Mouse (Mus musculus) forebrain, embryonic 14.5 days (tissue): Measurements from ENCODE around the gene Il12rb1. TPM values are rescaled to one million over a fixed set of nuclear protein-coding genes. Genes with fewer than 3 reads are reported as not detected.

ENCODE experiments used
- ATAC-seq: fragments of 200-750 bp; cut with Nextera tagmentation; 2 replicates; pipeline ENCODE4 v1.8.0; 2017; ENCODE audit warnings: mild to moderate bottlenecking, moderate library complexity
- DNase-seq: peaks from one replicate; pipeline ENCODE4 v3.0.0-alpha.2; 2015; ENCODE audit warnings: low spot score
- H3K27ac ChIP-seq: fragments of 300-500 bp; sonication (generic); 2 replicates; pipeline ENCODE4 v1.5.1; 2014; ENCODE audit warnings: low read depth, mild to moderate bottlenecking, control low read depth, low read length, moderate library complexity
- H3K27me3 ChIP-seq: fragments of 300-500 bp; sonication (generic); replicated peaks from 2 replicates; pipeline ENCODE4 v1.6.1; 2014; ENCODE audit warnings: low read length, control low read depth, mixed read lengths; ENCODE audit not compliant: control insufficient read depth, insufficient read depth
- H3K36me3 ChIP-seq: fragments of 300-500 bp; sonication (generic); 2 replicates; pipeline ENCODE4 v1.6.1; 2014; ENCODE audit warnings: low read length, control low read depth; ENCODE audit not compliant: control insufficient read depth, insufficient read depth
- H3K4me1 ChIP-seq: fragments of 300-500 bp; sonication (generic); 2 replicates; pipeline ENCODE4 v1.6.1; 2014; ENCODE audit warnings: antibody characterized with exemption, low read length, control low read depth; ENCODE audit not compliant: control insufficient read depth, insufficient read depth
- H3K4me2 ChIP-seq: fragments of 300-500 bp; sonication (generic); 2 replicates; pipeline ENCODE4 v1.6.1; 2014; ENCODE audit warnings: mild to moderate bottlenecking, control low read depth, low read length
- H3K4me3 ChIP-seq: fragments of 300-500 bp; sonication (generic); 2 replicates; pipeline ENCODE4 v1.5.1; 2014; ENCODE audit warnings: low read depth, low read length, control low read depth
- H3K9ac ChIP-seq: fragments of 300-500 bp; sonication (generic); 2 replicates; pipeline ENCODE4 v1.6.1; 2014; ENCODE audit warnings: mild to moderate bottlenecking, low read length, control low read depth, moderate library complexity
- H3K9me3 ChIP-seq: fragments of 300-500 bp; sonication (generic); replicated peaks from 2 replicates; pipeline ENCODE4 v1.6.1; 2016; ENCODE audit warnings: low read length, control low read depth, mixed read lengths; ENCODE audit not compliant: control insufficient read depth
- WGBS: fragments of 180-500 bp; shearing (Covaris S2); extraction: QIAGEN DNeasy Blood & Tissue Kit; methylation state at CpG from one replicate; pipeline ENCODE4 v1.1.7; 2014; 5-methylcytosine and 5-hydroxymethylcytosine counted together
- polyA plus RNA-seq: library from polyadenylated mRNA; unstranded; fragments of >200 nt; fragmentation: Nextera tagmentation; extraction: Ambion mirVana; gene quantifications from 2 replicates; pipeline ENCODE4 v1.2.1, GENCODE M21; 2014

Il12rb1 gene
- polyA plus RNA-seq, 1 experiment from 2014 or later: not detected

GRCm38 (mm10) chr8:70776496-70777444, 31.5 kb upstream of the Il12rb1 start, which contains the start of gene Pik3r2:
Pik3r2 (minus strand) TSS chr8:70776713.
- Histone ChIP-seq H3K27me3 (no peaks in the 10 kb centered on the region), H3K36me3 (peaks cover 65% of the 10 kb centered on the region), H3K4me1 (peaks cover 35% of the 10 kb centered on the region), H3K4me3 (peak within 1 kb of the TSS; percentile 86), H3K9ac (peak within 1 kb of the TSS; percentile 98), H3K9me3 (no peaks in the 10 kb centered on the region), H3K4me2 (peak within 1 kb of the TSS; percentile 74), H3K27ac (peak within 1 kb of the TSS; percentile 96)
- WGBS: under 1% methylated on average over 93 of the region's 94 CpGs
- DNase-seq (peak; percentile 99), ATAC-seq (peak; percentile 95)

DNA sequence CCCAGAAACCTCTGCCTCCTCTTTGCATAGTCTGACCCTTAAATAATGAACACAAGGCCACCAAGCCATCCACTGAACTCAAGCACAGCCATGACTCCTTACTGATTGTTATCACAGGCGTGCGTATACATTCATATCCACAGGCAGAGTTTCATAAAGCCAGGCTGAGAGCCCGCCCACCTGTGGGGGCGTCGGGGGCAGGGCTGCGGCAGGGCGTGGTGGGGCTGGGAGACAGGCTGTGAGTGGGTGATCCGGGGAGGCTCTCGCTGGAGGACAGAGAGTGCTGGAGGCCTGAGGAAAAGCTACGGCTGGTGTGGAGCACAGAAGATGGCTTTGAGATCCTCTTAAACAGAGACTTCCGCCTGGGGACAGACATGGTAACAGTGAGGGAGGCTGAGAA, 28.2 kb upstream of the Il12rb1 start:
- Histone ChIP-seq H3K9me3 (no peaks in the 10 kb centered on the region), H3K27me3 (no peaks in the 10 kb centered on the region), H3K9ac (no peak overlapping the region), H3K4me2 (no peak overlapping the region), H3K4me3 (no peak overlapping the region), H3K36me3 (peaks cover 63% of the 10 kb centered on the region), H3K4me1 (peaks cover 16% of the 10 kb centered on the region), H3K27ac (no peak overlapping the region)
- DNase-seq (no peak), ATAC-seq (no peak)
- WGBS: 87% methylated on average over 11 of the region's 11 CpGs

DNA sequence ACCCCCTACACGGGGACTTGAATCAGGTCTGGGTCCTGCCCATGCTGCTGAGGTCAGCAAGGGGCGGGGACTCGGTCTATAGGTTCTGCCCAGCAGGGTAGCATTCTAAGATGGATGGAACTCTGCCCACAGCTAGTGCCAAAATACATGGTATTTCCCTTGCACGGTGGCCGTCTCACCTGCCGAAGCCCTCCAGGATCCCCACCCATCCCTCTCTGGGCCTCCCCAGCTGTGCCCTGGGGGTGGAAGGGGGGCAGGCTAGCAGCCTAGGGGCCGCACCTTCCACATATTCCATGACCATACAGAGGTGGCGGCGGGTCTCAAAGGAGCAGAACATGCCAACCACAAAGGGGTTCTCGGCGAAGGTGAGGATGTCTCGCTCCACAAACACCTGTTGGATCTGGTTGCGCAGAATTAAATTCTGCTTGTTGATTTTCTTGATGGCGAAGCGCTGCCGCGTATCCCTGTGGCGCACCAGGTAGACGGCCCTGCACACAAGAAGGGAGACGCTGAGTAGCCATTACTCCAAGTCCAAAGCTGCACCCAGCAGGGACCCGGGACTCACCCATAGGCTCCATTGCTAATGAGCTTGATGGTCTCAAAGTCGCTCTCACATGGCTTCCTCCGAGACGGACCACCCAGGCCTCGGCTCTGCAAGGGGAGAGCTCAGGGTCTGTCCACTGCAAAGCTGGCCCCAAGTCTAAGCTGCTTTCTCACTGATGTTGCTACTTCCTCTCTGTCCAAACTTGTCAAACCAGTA, 21.8 kb upstream of the Il12rb1 start:
- no peak overlapping the region for H3K9ac ChIP-seq
- peaks cover 7% of the 10 kb centered on the region for H3K4me1 ChIP-seq
- H3K9me3 ChIP-seq: no peaks in the 10 kb centered on the region
- no peak overlapping the region for H3K27ac ChIP-seq
- WGBS: 85% methylated on average over 25 of the region's 25 CpGs
- H3K4me2 ChIP-seq: no peak overlapping the region
- DNase-seq: no peak
- H3K27me3 ChIP-seq: no peaks in the 10 kb centered on the region
- no peak for ATAC-seq
- no peak overlapping the region for H3K4me3 ChIP-seq
- peaks cover 74% of the 10 kb centered on the region for H3K36me3 ChIP-seq

GRCm38 (mm10) chr8:70787051-70787445, 21.2 kb upstream of the Il12rb1 start:
- Histone ChIP-seq H3K9ac (no peak overlapping the region), H3K27ac (no peak overlapping the region), H3K9me3 (no peaks in the 10 kb centered on the region), H3K27me3 (no peaks in the 10 kb centered on the region), H3K4me2 (no peak overlapping the region), H3K4me1 (peaks cover 9% of the 10 kb centered on the region), H3K36me3 (peaks cover 68% of the 10 kb centered on the region), H3K4me3 (no peak overlapping the region)
- 94% methylated on average over 3 of the region's 3 CpGs for WGBS
- ATAC-seq (no peak), DNase-seq (no peak)

- Histone ChIP-seq H3K9me3 (no peaks in the 10 kb centered on the region), H3K4me3 (no peak overlapping the region), H3K4me1 (peaks cover 14% of the 10 kb centered on the region), H3K27ac (no peak overlapping the region), H3K27me3 (no peaks in the 10 kb centered on the region), H3K9ac (no peak overlapping the region), H3K36me3 (peaks cover 64% of the 10 kb centered on the region), H3K4me2 (no peak overlapping the region)
- DNase-seq (no peak), ATAC-seq (no peak)
- WGBS: 24% methylated on average over 30 of the region's 30 CpGs
Observed at GRCm38 (mm10) chr8:70787941-70788667, 20.1 kb upstream of the Il12rb1 start.

- 86% methylated on average over 10 of the region's 10 CpGs for WGBS
- DNase-seq (no peak), ATAC-seq (no peak)
- Histone ChIP-seq H3K4me1 (peaks cover 15% of the 10 kb centered on the region), H3K9ac (0 out of 2 replicates have a peak overlapping the region, but pooled peaks have one; percentile 17), H3K9me3 (no peaks in the 10 kb centered on the region), H3K27me3 (no peaks in the 10 kb centered on the region), H3K36me3 (peaks cover 54% of the 10 kb centered on the region), H3K27ac (no peak overlapping the region), H3K4me2 (no peak overlapping the region), H3K4me3 (no peak overlapping the region)
Observed at GRCm38 (mm10) chr8:70789046-70789445, 19.2 kb upstream of the Il12rb1 start.

DNA sequence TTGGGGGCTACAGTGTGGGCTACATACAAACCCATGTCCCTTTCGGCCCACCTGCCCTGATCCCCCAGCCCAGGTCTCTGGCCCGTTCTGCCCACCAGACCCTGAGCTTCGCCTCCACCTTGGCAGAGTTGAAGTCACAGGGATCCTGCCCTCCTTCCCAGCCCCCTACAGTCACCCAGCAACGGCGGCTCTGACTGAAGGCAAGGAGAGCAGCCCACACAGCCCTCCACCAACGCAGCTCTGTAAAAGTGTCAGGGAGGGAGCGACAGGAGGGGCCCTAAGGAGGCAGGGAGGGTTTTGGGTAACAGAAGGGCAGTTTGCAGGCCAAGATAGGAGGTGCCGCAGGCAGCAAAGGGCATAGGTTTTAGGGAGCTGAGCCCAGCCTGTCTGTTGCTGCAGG, 17.4 kb upstream of the Il12rb1 start:
- Histone ChIP-seq H3K4me3 (no peak overlapping the region), H3K9me3 (no peaks in the 10 kb centered on the region), H3K9ac (peak overlapping the region; percentile 43), H3K4me2 (peak overlapping the region; percentile 75), H3K36me3 (peaks cover 36% of the 10 kb centered on the region), H3K27me3 (no peaks in the 10 kb centered on the region), H3K27ac (no peak overlapping the region), H3K4me1 (peaks cover 15% of the 10 kb centered on the region)
- no peak for DNase-seq
- no peak for ATAC-seq
- 63% methylated on average over 8 of the region's 8 CpGs for WGBS

GRCm38 (mm10) chr8:70791294-70791701, 17.0 kb upstream of the Il12rb1 start:
- peak overlapping the region; percentile 75 for H3K4me2 ChIP-seq
- 82% methylated on average over 7 of the region's 7 CpGs for WGBS
- H3K4me3 ChIP-seq: peak overlapping the region; percentile 58
- H3K27ac ChIP-seq: no peak overlapping the region
- no peaks in the 10 kb centered on the region for H3K27me3 ChIP-seq
- H3K4me1 ChIP-seq: peaks cover 15% of the 10 kb centered on the region
- H3K36me3 ChIP-seq: peaks cover 32% of the 10 kb centered on the region
- no peak for ATAC-seq
- H3K9me3 ChIP-seq: no peaks in the 10 kb centered on the region
- DNase-seq: no peak
- H3K9ac ChIP-seq: peak overlapping the region; percentile 78
